Mouse (Mus musculus): ENCODE data around the gene Dact1.

Gene Dact1

DNA sequence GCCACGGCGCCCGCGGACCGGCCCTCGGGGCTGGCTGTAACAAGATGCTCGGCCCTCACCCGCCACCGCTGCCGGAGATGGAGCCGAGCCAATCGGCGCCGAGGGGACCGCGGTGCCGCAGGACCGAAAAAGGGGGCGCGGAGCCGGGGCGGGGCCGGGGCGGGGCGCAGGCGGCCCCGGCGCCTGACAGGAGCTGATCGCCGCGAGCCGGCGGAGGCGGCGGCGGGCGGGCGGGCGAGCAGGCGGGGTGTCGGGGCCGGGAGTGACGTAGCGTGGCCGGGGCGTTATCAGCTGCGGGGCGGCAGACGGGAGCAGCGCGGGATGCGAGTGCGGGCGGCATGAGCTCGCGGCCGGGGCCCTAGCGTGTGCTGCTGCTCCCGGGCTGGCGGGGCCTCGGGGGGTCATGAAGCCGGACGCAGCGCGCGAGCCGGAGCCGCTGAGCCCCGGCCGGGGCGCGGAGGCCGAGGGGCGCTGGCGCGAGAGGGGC is at the start of gene Dact1:
Gene Dact1, plus strand, starts transcription at position 304 of the 487 bp plus-strand sequence.
- peak; percentile 37 to 71 for DNase-seq (ENCODE audit: low spot score in 2 of 2)

GRCm38 (mm10) chr12:71264211-71264610 is 45.5 kb upstream of the Dact1 start:
- DNase-seq (ENCODE audit: low spot score in 2 of 2): no peak

DNA sequence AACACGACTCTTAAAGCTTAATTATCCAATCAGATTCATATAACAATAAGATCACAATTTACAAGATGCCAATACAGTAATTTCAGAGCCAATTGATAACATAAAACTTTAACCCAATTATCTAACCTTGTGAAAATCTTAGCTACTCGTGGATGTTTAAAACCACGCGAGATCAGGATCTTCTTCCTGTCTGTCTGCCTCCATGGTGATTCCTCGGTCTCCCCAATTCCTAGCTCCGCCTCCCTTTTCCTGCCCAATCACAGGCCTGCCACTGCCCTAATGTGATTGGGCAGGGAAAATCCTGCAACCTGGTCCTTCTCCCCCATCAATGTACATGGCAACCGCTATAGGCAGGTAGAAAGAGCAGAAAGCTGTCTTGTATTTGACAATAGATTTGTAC is 40.3 kb upstream of the Dact1 start:
- DNase-seq (ENCODE audit: low spot score in 2 of 2): no peak

- DNase-seq (ENCODE audit: low spot score in 2 of 2): no peak
Observed at GRCm38 (mm10) chr12:71271131-71271530, 38.6 kb upstream of the Dact1 start.

DNA sequence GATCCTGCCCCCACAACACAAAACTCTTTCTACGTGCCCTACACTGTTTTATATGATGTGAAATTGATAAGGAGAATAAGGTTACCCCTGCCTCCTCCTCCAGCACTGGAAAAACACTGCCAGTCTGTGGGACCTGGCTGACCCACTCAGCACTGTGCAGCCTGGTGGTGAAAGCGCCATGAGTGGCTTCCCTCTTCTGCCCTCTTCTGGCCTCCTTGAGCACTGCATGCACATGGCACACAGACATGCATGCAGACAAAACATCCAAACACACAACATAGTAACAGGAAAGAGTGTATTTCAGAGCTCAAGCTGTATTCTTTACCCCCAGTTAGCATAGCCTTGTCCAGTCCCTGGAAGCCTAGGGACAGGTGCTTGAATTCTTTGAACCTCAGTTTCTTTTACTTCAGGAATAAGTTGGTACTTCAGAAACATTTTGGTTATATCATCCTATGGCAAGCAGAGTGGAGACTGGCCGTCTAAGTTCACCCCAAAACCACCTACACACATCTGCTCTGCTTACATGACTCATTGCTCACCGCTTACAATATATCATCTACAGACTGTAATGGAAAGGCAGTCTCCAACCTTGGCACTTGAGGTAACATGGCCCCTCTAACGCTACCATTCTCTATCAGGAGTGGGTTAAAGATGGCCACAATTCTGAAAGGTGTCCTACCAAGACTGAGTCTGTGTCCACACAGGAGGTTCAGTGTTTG is 35.0 kb upstream of the Dact1 start:
- DNase-seq (ENCODE audit: low spot score in 2 of 2): no peak

DNA sequence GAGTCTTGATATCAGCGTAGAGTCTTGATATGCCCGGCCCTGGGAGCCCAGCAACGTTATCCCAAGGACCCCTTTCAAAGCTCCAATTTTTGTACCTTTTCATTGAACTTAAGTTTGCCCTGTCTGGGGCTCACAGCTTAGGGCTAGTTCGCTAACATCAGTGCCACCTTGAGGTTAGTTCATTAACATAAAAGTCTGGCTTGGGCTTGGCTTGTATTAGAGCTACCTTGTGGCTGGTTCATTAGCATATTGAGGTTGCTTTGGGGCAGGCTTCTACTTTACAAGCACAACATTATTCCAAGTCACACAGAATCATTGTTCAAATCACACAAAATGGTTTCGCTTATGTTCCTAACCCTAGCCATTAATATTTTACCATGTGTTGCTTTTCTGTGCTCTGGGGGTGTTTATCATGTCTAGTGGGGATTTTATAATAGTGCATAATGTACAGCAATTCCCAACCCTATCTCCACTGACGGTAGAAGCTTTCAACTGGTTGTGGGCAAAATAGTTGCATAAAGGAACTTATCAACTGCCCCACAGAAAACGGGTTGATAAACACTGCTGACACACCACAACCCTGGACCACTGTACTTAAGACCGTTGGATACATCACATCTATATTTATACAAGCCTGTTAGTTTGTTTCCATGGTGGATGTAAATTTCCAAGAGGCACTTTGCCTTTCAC is 33.6 kb upstream of the Dact1 start:
- no peak for DNase-seq (ENCODE audit: low spot score in 2 of 2)

DNA sequence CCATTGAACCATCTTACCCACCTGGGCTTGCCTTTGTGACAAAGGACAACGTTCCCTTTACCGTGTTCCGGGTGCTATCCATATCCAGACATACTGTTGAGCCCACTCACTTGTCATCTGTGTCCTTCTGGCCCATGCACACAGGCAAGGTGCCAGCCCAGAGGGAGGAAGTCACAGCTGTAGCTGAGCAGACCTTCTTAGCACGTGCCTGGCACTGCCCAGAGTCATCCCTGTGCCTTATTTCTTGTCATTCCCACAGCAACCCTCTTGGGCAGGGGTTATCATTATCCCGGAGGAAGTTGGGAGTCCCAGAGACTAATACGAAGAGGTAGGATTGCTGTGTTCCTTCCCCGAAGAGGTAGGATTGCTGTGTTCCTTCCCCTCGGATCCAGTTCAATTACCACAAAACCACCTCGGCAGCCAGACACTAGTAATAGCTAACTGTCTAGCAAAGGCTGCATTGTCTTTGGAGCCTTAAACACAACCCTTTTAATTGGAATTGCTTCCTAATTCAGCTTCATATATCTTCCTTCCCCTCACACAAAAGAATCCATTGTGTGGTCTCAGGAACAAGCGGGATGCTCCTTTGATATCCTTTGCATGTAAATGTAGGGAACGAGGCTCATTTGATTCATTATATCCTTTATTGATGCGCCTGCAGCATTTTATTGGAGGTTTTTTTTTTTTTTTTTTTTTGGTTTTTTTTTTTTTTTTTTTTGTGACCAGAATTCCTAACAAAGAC is 30.0 kb upstream of the Dact1 start:
- no peak for DNase-seq (ENCODE audit: low spot score in 2 of 2)

DNA sequence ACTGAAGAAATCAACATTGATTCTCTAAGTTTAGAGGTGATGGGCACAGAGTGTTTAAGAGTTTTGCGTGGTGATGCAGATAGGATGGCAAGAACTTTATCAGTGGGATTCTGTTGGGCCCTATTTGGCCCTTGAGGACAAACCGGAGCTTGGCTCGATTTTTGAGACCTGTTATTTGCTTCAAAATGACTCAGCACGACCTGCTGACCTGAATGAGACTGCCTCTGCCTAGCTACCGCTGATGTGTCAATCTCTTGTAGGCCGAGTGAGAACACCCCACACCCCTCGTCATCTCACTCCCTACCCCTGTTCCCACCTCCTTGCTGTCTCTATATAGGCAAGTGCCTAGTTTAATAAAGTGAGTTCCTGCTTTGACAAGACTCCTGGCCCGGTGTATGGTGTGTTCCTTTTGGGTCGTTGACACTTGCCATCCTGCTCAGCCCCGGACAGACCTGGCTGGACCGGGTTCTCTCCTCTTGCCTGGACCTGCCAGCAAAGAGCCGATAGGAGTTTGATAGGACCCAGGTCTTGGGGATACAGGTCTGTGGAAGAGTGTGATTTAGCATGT is 28.4 kb upstream of the Dact1 start:
- DNase-seq (ENCODE audit: low spot score in 2 of 2): no peak

GRCm38 (mm10) chr12:71285399-71285798 is 24.3 kb upstream of the Dact1 start:
- no peak for DNase-seq (ENCODE audit: low spot score in 2 of 2)

DNA sequence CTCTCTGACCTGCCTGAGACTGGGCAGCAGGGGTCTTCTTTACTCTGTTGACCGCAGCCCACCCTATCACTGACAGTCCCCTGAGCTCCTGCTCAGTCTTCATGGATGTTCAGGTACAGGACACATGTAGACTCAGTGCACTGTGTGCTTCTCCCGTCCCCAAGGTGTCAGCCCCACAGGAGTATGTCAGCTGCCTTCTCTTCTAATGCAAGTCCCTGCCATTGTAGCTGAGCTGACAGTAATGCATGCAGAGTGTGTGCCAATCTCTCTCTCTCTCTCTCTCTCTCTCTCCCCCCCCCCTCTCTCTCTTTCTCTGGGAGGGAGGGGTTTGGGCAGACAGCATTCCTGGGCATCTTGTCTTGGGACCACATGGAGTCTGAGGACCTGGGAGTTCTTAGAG is 19.2 kb upstream of the Dact1 start:
- no peak for DNase-seq (ENCODE audit: low spot score in 2 of 2)

GRCm38 (mm10) chr12:71293960-71294942 is 15.4 kb upstream of the Dact1 start:
- DNase-seq (ENCODE audit: low spot score in 2 of 2): no peak

DNA sequence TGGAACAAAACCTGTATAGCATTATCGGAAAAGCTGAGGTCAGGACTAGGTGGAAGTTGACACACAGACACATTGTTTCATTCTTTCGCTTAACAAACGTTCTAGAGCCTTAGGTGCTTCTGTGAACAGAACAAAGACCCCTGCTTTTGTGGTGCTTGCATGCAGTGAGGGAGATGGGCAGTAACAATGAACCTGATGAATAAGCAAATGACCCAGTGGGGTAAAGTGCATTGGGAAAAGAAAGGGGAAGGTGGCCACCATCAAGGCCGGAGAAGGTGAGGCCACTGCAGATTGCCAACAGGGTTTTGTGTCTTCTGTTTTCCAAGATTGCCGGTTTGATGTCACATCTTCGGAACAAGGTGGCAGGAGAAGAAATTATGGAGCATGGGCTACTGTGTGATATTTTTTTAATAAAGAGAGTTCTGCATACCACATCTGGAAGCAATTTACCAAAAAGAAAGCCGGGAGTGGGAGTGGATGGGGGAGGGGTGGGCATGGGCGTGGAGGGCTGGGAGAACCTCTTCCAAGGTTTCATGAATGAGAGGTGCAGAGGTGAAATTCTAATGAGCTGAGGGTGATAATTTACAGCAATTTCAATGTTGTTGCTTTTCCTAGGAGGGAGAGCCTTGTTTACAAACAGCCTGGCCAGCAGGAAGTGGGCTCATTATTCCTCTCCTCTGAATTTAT is 12.7 kb upstream of the Dact1 start:
- no peak for DNase-seq (ENCODE audit: low spot score in 2 of 2)

DNA sequence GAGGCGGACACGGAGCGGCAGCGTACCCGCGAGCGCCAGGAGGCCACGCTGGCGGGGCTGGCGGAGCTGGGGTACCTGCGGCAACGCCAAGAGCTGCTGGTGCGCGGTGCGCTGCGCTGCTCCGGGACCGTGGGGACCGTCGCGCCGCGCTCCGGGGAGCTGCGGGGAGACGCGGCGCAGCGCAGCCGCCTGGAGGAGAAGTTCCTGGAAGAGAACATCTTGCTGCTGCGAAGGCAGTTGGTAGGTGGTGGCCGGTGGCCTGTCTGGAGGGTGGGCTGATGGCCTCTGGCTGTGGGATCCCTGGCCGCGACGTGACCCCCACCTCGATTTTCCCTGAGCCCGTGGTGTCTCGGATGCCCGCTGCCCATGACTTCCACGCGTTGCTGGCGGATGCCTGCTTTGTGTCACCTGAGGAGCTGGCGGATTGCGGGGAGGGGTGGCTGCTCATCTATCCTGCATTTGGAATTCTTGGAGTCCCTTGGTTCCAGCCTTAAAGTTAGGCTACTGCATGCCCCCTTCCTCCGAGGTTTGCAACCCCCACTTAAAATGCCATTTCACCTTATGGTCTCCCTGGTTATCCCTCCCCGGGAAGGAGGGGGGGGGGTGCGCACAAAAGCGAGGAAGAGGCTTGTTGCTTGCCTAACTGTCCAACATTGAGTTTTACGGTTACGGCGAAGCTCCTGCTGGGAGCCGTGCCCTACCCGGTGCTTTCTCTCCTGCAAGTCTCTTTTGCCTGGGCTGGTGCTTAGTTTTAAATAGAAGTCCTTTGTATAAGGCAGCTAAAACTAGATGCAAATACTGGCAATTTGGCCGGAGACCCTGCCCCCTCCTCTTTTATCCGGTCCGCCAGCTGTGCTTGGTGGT is 616 bp downstream of the Dact1 start:
- peak in 1 of 2 experiments; percentile 18 for DNase-seq (ENCODE audit: low spot score in 2 of 2)

DNA sequence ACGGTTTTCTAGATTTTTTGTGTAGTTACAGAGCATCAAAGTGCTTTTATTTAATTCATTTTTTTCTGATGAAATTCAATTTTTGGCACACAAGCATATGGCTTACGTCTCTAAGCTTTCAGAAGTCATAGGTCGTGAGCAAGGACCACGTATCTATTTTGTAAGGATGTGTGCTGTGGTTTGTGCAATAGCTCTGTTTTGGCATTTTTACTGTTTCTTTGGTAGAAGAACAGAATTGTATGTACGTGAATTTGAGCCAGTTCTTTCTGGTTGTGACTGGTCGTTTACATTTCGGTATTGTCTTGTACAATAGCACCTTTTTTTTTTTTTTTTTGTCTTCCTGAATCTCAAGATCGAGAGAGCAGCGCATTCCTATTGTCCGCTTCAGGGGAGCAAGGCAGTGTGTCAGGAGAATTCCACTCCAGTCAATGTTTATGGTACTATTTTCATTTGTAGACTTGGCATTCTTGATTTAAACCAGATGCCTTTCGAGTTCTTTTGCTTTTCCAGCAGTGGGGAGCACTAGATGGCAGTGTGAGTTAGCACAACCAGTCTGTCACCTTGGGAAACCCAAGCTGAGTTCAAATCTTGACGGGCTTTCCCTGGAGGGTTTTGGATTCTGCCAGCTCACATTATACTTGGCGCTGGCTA is 1.7 kb downstream of the Dact1 start:
- DNase-seq (ENCODE audit: low spot score in 2 of 2): peak in 1 of 2 experiments; percentile 52

DNA sequence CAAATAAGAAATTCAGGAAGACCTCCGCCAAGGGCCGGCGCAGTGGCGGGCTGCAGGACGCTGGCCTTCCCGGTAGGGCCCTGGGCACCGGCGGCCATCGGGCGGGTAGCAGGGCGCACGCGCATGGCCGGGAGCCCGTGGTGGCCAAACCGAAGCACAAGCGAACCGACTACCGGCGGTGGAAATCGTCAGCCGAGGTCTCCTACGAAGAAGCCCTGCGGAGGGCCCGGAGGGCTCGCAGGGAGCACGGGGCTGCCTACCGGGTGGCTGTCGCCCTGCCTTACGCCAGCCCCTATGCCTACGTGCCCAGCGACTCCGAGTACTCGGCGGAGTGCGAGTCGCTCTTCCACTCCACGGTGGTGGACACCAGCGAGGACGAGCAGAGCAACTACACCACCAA is 8.6 kb downstream of the Dact1 start:
- DNase-seq (ENCODE audit: low spot score in 2 of 2): no peak

- DNase-seq (ENCODE audit: low spot score in 2 of 2): no peak
Observed at GRCm38 (mm10) chr12:71319536-71319935, 9.9 kb downstream of the Dact1 start.

GRCm38 (mm10) chr12:71332646-71333045 is 23.0 kb downstream of the Dact1 start:
- DNase-seq (ENCODE audit: low spot score in 2 of 2): no peak

GRCm38 (mm10) chr12:71333561-71333960 is 23.9 kb downstream of the Dact1 start:
- no peak for DNase-seq (ENCODE audit: low spot score in 2 of 2)

DNA sequence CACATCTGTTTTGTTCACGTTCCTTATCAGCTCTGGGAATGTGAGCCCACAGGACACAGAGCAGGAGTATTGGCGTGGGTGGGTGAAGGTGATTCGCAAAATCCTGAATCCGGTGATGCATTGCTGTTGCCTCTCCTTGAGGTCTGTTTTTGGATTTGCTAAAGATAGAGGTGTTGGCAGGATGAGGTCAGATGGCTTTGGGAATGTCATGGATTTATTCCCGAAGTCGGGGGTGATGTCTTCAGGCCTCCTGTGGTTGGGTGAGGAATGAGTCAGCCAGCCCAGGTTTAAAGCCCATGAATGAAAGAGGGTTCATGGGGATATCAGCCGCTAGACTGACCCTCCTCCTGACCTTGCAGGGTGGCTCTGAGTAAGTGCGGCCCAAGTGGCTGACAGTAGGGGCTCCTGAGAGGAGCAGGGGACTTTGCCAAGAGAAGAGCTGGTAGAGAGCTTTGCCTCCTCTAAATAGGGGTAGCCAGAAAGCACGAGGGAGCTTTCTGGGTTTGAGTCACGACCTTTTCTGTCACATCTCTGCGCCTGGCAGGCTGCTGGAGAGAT is 27.4 kb downstream of the Dact1 start:
- DNase-seq (ENCODE audit: low spot score in 2 of 2): no peak

All from frontal cortex, postnatal 10 days (tissue).